Mouse (Mus musculus) layer of hippocampus, postnatal 10 days (tissue): Measurements from ENCODE around the gene Mtch1. TPM values are rescaled to one million over a fixed set of nuclear protein-coding genes. Genes with fewer than 3 reads are reported as not detected.

Source experiments
- total RNA-seq, 2 experiments: library from RNA; stranded (reverse); gene quantifications; 2 replicates each; pipeline ENCODE4 v1.2.3; 2021

Mtch1 gene
- total RNA-seq, 2 experiments from 2014 or later = 505 to 511 TPM

Other genes starting within 250 kb of the Mtch1 start
- under 1 TPM; 0.13 to 0.59 TPM for gene Rab44, start 233.8 kb downstream of the Mtch1 start, total RNA-seq
- gene Cpne5, start 109.8 kb downstream of the Mtch1 start, total RNA-seq = 10 to 100 TPM; 56.5 to 58.3 TPM
- gene Ppil1, start 83.7 kb downstream of the Mtch1 start, total RNA-seq = 10 to 100 TPM; 20.9 to 21.8 TPM
- 100 to 1,000 TPM in 1 of 2 experiments, 10 to 100 TPM in 1; 86.0 to 106 TPM for gene BC004004, start 79.1 kb downstream of the Mtch1 start, total RNA-seq
- 1 to 10 TPM; 1.7 to 2.1 TPM for gene Pi16, start 30.3 kb downstream of the Mtch1 start, total RNA-seq
- 10 to 100 TPM in 1 of 2 experiments, 1 to 10 TPM in 1; 7.8 to 13.0 TPM for gene Fgd2, start 13.0 kb upstream of the Mtch1 start, total RNA-seq
- gene Pim1, start 142.8 kb upstream of the Mtch1 start, total RNA-seq = 1 to 10 TPM; 3.5 to 4.0 TPM
- gene Gm17657, start 201.7 kb upstream of the Mtch1 start, total RNA-seq = not detected
- gene Tbc1d22b, start 201.9 kb upstream of the Mtch1 start, total RNA-seq = 10 to 100 TPM; 40.1 to 46.0 TPM
- gene Tmem217, start 204.5 kb upstream of the Mtch1 start, total RNA-seq = not detected